Mouse (Mus musculus) heart, embryonic 10.5 days (tissue): ENCODE results near the gene Sdc1. TPM values are rescaled to one million over a fixed set of nuclear protein-coding genes. Genes with fewer than 3 reads are reported as not detected.

Experiments
- DNase-seq: peaks from one replicate; pipeline ENCODE4 v3.0.0-alpha.2; 2017; ENCODE audit warnings: low spot score
- H3K27ac ChIP-seq: fragments of 300-500 bp; sonication (generic); 2 replicates; pipeline ENCODE4 v1.5.1; 2016; ENCODE audit warnings: mild to moderate bottlenecking
- H3K27me3 ChIP-seq: fragments of 300-500 bp; sonication (generic); 2 replicates; pipeline ENCODE4 v1.6.1; 2016; ENCODE audit warnings: mild to moderate bottlenecking; ENCODE audit not compliant: poor library complexity, insufficient read depth, severe bottlenecking
- H3K36me3 ChIP-seq: fragments of 300-500 bp; sonication (generic); 2 replicates; pipeline ENCODE4 v1.6.1; 2016; ENCODE audit warnings: mild to moderate bottlenecking, moderate library complexity
- H3K4me1 ChIP-seq: fragments of 300-500 bp; sonication (generic); 2 replicates; pipeline ENCODE4 v1.6.1; 2016; ENCODE audit warnings: mild to moderate bottlenecking
- H3K4me3 ChIP-seq: fragments of 300-500 bp; sonication (generic); 2 replicates; pipeline ENCODE4 v1.5.1; 2016; ENCODE audit warnings: mild to moderate bottlenecking, moderate library complexity
- H3K9me3 ChIP-seq: fragments of 300-500 bp; sonication (generic); 2 replicates; pipeline ENCODE4 v1.6.1; 2016; ENCODE audit warnings: mild to moderate bottlenecking, moderate library complexity
- WGBS: fragments of 180-500 bp; shearing (Covaris S2); methylation state at CpG from one replicate; pipeline ENCODE4 v1.1.7; 2016; 5-methylcytosine and 5-hydroxymethylcytosine counted together
- polyA plus RNA-seq: library from polyadenylated mRNA; unstranded; fragments of >200 nt; fragmentation: Nextera tagmentation; extraction: Ambion mirVana; gene quantifications from 2 replicates; pipeline ENCODE4 v1.2.1, GENCODE M21; 2016

Gene Sdc1
- polyA plus RNA-seq, 1 experiment from 2014 or later, result 75.8 TPM

GRCm38 (mm10) chr12:8772451-8773143 lies 1.5 kb downstream of the Sdc1 start:
- DNase-seq, result peak; percentile 89
- no peaks in the 10 kb centered on the region for H3K36me3 ChIP-seq
- WGBS, result under 1% methylated on average over 55 of the region's 55 CpGs
- H3K4me3 ChIP-seq, result peak overlapping the region; percentile 72
- H3K9me3 ChIP-seq, result no peaks in the 10 kb centered on the region
- H3K4me1 ChIP-seq, result peaks cover 27% of the 10 kb centered on the region
- no peaks in the 10 kb centered on the region; the same call in 1 of the 2 replicates for H3K27me3 ChIP-seq
- peak overlapping the region; percentile 87 for H3K27ac ChIP-seq

DNA sequence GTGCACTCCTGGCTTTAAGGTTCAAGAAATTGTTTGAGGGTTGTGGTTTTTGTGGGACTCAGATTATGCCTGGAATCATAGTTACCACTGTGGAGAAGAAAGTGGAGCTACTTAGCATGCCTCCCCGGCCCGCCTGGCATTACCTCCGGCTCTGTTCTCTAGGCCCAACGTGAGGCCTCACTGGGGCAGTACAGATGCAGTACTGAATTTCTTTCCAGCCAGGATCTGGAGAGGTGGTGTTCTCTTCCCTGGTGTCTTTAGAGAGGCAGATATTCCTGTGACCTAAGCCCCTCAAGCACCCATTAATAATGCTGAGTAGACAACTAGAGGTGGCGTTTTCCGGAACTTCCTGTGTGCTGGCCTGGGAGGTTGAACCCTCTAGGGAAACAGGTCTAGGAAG lies 2.2 kb downstream of the Sdc1 start:
- no peak for DNase-seq
- peaks cover 27% of the 10 kb centered on the region for H3K4me1 ChIP-seq
- peak overlapping the region; percentile 87 for H3K27ac ChIP-seq
- 47% methylated on average over 6 of the region's 6 CpGs for WGBS
- peak overlapping the region; percentile 72 for H3K4me3 ChIP-seq
- no peaks in the 10 kb centered on the region for H3K36me3 ChIP-seq
- H3K9me3 ChIP-seq, result no peaks in the 10 kb centered on the region
- H3K27me3 ChIP-seq, result no peaks in the 10 kb centered on the region; the same call in 1 of the 2 replicates

- no peak overlapping the region for H3K4me3 ChIP-seq
- H3K36me3 ChIP-seq, result no peaks in the 10 kb centered on the region
- no peaks in the 10 kb centered on the region for H3K9me3 ChIP-seq
- H3K27me3 ChIP-seq, result no peaks in the 10 kb centered on the region; the same call in 1 of the 2 replicates
- H3K27ac ChIP-seq, result no peak overlapping the region
- peaks cover 27% of the 10 kb centered on the region for H3K4me1 ChIP-seq
- no peak for DNase-seq
These were observed 3.1 kb downstream of the Sdc1 start for GRCm38 (mm10) chr12:8774183-8774582.

GRCm38 (mm10) chr12:8776206-8776605 lies 5.1 kb downstream of the Sdc1 start:
- Histone ChIP-seq H3K9me3 (no peaks in the 10 kb centered on the region), H3K36me3 (no peaks in the 10 kb centered on the region), H3K4me1 (peaks cover 33% of the 10 kb centered on the region), H3K4me3 (no peak overlapping the region), H3K27ac (no peak overlapping the region), H3K27me3 (no peaks in the 10 kb centered on the region)
- DNase-seq, result no peak
- WGBS, result 92% methylated on average over 7 of the region's 7 CpGs

GRCm38 (mm10) chr12:8776741-8777140 lies 5.6 kb downstream of the Sdc1 start:
- Histone ChIP-seq H3K36me3 (no peaks in the 10 kb centered on the region), H3K27ac (no peak overlapping the region), H3K9me3 (no peaks in the 10 kb centered on the region), H3K27me3 (no peaks in the 10 kb centered on the region), H3K4me3 (no peak overlapping the region), H3K4me1 (peaks cover 33% of the 10 kb centered on the region)
- no peak for DNase-seq
- 67% methylated on average over 3 of the region's 3 CpGs for WGBS

- Histone ChIP-seq H3K27ac (no peak overlapping the region), H3K27me3 (no peaks in the 10 kb centered on the region), H3K4me3 (no peak overlapping the region), H3K36me3 (no peaks in the 10 kb centered on the region), H3K9me3 (no peaks in the 10 kb centered on the region), H3K4me1 (peaks cover 31% of the 10 kb centered on the region)
- WGBS, result 85% methylated on average over 7 of the region's 7 CpGs
- DNase-seq, result no peak
These were observed 7.0 kb downstream of the Sdc1 start for GRCm38 (mm10) chr12:8778106-8778505.

- Histone ChIP-seq H3K4me1 (peaks cover 32% of the 10 kb centered on the region), H3K36me3 (no peaks in the 10 kb centered on the region), H3K9me3 (no peaks in the 10 kb centered on the region), H3K4me3 (no peak overlapping the region), H3K27ac (no peak overlapping the region), H3K27me3 (no peaks in the 10 kb centered on the region)
- DNase-seq, result no peak
- WGBS, result 82% methylated on average over 4 of the region's 4 CpGs
These were observed 8.7 kb downstream of the Sdc1 start for GRCm38 (mm10) chr12:8779851-8780250.

- Histone ChIP-seq H3K4me3 (no peak overlapping the region), H3K27ac (no peak overlapping the region), H3K27me3 (no peaks in the 10 kb centered on the region), H3K36me3 (no peaks in the 10 kb centered on the region), H3K4me1 (peaks cover 38% of the 10 kb centered on the region), H3K9me3 (no peaks in the 10 kb centered on the region)
- WGBS, result 84% methylated on average over 7 of the region's 7 CpGs
- no peak for DNase-seq
These were observed 10.0 kb downstream of the Sdc1 start for GRCm38 (mm10) chr12:8781121-8781520.

- Histone ChIP-seq H3K4me1 (peaks cover 42% of the 10 kb centered on the region), H3K27ac (no peak overlapping the region)
These were observed 10.7 kb downstream of the Sdc1 start for GRCm38 (mm10) chr12:8781681-8782378.

GRCm38 (mm10) chr12:8782565-8782964 lies 11.4 kb downstream of the Sdc1 start:
- Histone ChIP-seq H3K27me3 (no peaks in the 10 kb centered on the region), H3K9me3 (no peaks in the 10 kb centered on the region), H3K36me3 (no peaks in the 10 kb centered on the region), H3K4me3 (no peak overlapping the region), H3K4me1 (peaks cover 42% of the 10 kb centered on the region), H3K27ac (no peak overlapping the region)
- WGBS, result 81% methylated on average over 3 of the region's 3 CpGs
- DNase-seq, result no peak

More at GRCm38 (mm10) chr12:8781681-8782378, 10.7 kb downstream of the Sdc1 start:
- Histone ChIP-seq H3K27me3 (no peaks in the 10 kb centered on the region), H3K36me3 (no peaks in the 10 kb centered on the region), H3K4me3 (no peak overlapping the region), H3K9me3 (no peaks in the 10 kb centered on the region)
- no peak for DNase-seq
- 76% methylated on average over 9 of the region's 9 CpGs for WGBS

DNA sequence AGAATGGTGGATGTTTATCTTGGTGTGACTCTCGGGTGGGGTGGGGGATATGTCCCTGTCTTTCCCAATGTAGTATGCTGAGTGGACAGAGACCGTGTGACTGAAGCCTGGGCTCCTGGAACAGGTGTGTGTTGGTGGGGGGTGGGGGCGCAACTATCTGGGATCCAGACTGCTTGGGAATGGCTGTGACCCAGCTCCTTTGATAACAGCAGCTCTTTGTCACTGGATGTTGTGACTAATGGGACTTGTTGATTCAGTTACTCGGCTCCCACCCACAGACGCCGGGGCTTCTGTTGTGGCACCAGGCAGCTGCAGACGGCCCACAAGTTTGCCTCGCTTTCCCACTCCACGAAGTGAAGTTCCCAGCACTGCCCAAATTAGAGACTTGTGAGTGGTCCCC lies 13.1 kb downstream of the Sdc1 start:
- no peak overlapping the region for H3K4me3 ChIP-seq
- H3K27ac ChIP-seq, result peak overlapping the region; percentile 12; the same call in 1 of the 2 replicates
- no peak for DNase-seq
- peaks cover 48% of the 10 kb centered on the region for H3K4me1 ChIP-seq
- H3K9me3 ChIP-seq, result no peaks in the 10 kb centered on the region
- H3K36me3 ChIP-seq, result peaks cover under 1% of the 10 kb centered on the region; the same call in 1 of the 2 replicates
- 53% methylated on average over 9 of the region's 9 CpGs for WGBS
- no peaks in the 10 kb centered on the region for H3K27me3 ChIP-seq

DNA sequence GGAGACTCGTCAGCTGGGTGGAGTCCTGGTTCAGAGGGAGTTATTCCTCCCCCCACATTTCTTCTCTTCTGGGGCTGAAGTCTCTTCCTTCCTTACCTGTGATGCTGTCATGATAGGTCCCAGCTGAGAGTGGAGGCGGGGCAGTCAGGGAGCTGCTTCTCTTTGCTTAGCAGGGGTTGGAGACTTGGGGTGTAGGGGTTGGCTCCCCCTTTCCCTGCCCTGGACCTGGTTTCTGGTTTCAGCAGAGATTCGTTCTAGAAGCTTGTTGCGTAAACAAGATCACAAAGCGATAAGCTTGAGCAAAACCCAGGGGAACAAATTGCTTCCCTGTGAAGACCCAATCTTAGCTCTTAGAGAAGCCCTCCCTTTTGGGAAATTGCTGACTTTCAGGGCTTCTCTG lies 15.4 kb downstream of the Sdc1 start:
- Histone ChIP-seq H3K4me3 (no peak overlapping the region), H3K4me1 (peaks cover 36% of the 10 kb centered on the region), H3K36me3 (peaks cover 22% of the 10 kb centered on the region), H3K27me3 (no peaks in the 10 kb centered on the region), H3K9me3 (no peaks in the 10 kb centered on the region), H3K27ac (no peak overlapping the region)
- DNase-seq, result no peak
- WGBS, result 69% methylated on average over 5 of the region's 5 CpGs

DNA sequence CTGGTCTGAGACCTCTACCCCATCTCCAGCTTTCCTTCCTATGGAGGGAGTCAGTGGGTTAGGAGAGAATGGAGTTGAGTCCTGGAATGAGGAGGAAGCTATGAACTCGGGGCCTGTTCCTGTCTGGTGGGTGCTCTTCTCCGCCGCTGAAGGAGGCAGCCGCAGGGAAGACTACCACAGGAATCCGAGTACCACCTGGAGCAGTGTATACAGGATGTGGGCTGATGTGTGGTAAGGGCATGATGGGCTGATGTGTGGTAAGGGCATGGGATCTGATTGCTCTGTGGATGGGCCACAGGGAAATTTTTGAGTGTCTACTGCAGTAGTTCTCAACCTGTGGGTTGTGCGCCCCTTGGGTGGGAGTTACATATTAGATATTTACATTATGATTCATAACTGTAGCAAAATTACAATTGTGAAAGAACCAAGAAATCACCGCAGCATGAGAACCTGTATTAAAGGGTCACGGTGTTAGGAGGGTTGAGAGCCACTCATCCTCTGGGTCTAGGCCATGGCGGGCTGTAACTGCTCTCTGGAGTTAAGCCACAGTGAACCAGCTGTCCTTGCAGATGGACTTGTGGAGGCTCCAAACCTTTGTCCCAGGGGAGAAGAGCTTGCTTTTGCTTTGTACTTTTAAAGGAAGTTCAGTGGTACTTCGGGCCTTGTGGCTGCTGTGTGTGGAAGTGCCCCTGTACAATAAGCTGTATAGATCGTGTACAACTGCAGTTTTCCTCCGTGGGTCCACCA lies 16.0 kb downstream of the Sdc1 start:
- Histone ChIP-seq H3K27me3 (no peaks in the 10 kb centered on the region), H3K36me3 (peaks cover 29% of the 10 kb centered on the region), H3K9me3 (no peaks in the 10 kb centered on the region), H3K4me3 (no peak overlapping the region), H3K27ac (no peak overlapping the region), H3K4me1 (peaks cover 33% of the 10 kb centered on the region)
- DNase-seq, result no peak
- 85% methylated on average over 12 of the region's 12 CpGs for WGBS
